Comparison of ENCODE assay signal across 19 mouse cellular contexts in genomic region chr6:121162616-121163015, GRCm38 (mm10). TPM values are rescaled to one million over a fixed set of nuclear protein-coding genes. Genes with fewer than 3 reads are reported as not detected.
DNase-seq lines count a peak whose midpoint lies in the region; ATAC-seq and TF ChIP-seq lines count a peak whose summit lies in the region.
"Had no signal": no experiment of that assay in that cellular context is flagged by ENCODE, and none has a peak within 500 bp of the region (broad histone marks: within the 10 kb centered on the region; RNA-seq: fewer than 3 reads in every experiment).

No protein-coding gene starts in this region.

- H3K36me3 ChIP-seq in liver, embryonic 16.5 days (ENCODE audit: control insufficient read depth, insufficient read depth), result no peaks in the 10 kb centered on the region
- H3K36me3 ChIP-seq in liver, postnatal 0 days (replicated peaks; ENCODE audit: insufficient read depth, low read length), result no peaks in the 10 kb centered on the region
- H3K36me3 ChIP-seq in lung, embryonic 16.5 days (ENCODE audit: control insufficient read depth, insufficient read depth, low read length), result no peaks in the 10 kb centered on the region
- H3K36me3 ChIP-seq: embryonic facial prominence, embryonic 10.5 days; embryonic facial prominence, embryonic 12.5 days; forebrain, embryonic 15.5 days had no signal

- TF ChIP-seq CTCF in liver, postnatal 0 days (IDR thresholded peaks at IDR 0.05; ENCODE audit: low read depth), result no peak
- no peak for TF ChIP-seq CTCF in lung, adult 2 months (IDR thresholded peaks at IDR 0.05; ENCODE audit: insufficient read depth, low read length)

- ATAC-seq in liver, embryonic 16.5 days (ENCODE audit: low read depth), result peak; percentile 17; the same call in 1 of the 2 replicates
- ATAC-seq in liver, postnatal 0 days, result no peak
- peak; percentile 26; the same call in 1 of the 2 replicates for ATAC-seq in lung, embryonic 16.5 days (ENCODE audit: low read depth)
- ATAC-seq: forebrain, embryonic 13.5 days; forebrain, embryonic 15.5 days had no signal

- H3K4me2 ChIP-seq in liver, embryonic 16.5 days (ENCODE audit: low read depth, low read length), result no peak overlapping the region
- H3K4me2 ChIP-seq in liver, postnatal 0 days (ENCODE audit: low read depth, low read length), result no peak overlapping the region
- H3K4me2 ChIP-seq in lung, embryonic 16.5 days (ENCODE audit: low read depth, low read length), result no peak overlapping the region
- H3K4me2 ChIP-seq: embryonic facial prominence, embryonic 12.5 days; forebrain, embryonic 13.5 days; forebrain, embryonic 15.5 days had no signal

- H3K9ac ChIP-seq in liver, embryonic 16.5 days (ENCODE audit: low read depth, low read length), result no peak overlapping the region
- H3K9ac ChIP-seq in liver, postnatal 0 days (replicated peaks), result no peak overlapping the region
- H3K9ac ChIP-seq in lung, embryonic 16.5 days (ENCODE audit: low read length), result no peak overlapping the region
- H3K9ac ChIP-seq: embryonic facial prominence, embryonic 12.5 days; forebrain, embryonic 13.5 days; forebrain, embryonic 15.5 days had no signal

- H3K27me3 ChIP-seq in liver, embryonic 16.5 days (ENCODE audit: control insufficient read depth, insufficient read depth, low read depth, low read length), result no peaks in the 10 kb centered on the region
- H3K27me3 ChIP-seq in liver, postnatal 0 days (ENCODE audit: insufficient read depth, low read length), result no peaks in the 10 kb centered on the region
- peaks cover 4% of the 10 kb centered on the region; the same call in 1 of the 2 replicates for H3K27me3 ChIP-seq in lung, embryonic 16.5 days (ENCODE audit: control insufficient read depth, insufficient read depth, low read depth, low read length)
- H3K27me3 ChIP-seq: embryonic facial prominence, embryonic 12.5 days; forebrain, embryonic 13.5 days; forebrain, embryonic 15.5 days had no signal

- no peak overlapping the region for H3K27ac ChIP-seq in liver, embryonic 16.5 days (ENCODE audit: low read length)
- H3K27ac ChIP-seq in liver, postnatal 0 days (ENCODE audit: low read depth), result no peak overlapping the region
- no peak overlapping the region for H3K27ac ChIP-seq in lung, embryonic 16.5 days (ENCODE audit: low read length)
- H3K27ac ChIP-seq: embryonic facial prominence, embryonic 10.5 days; embryonic facial prominence, embryonic 12.5 days; forebrain, embryonic 13.5 days; forebrain, embryonic 15.5 days had no signal

- no peak overlapping the region for H3K4me3 ChIP-seq in liver, embryonic 16.5 days (ENCODE audit: low read depth, low read length)
- no peak overlapping the region for H3K4me3 ChIP-seq in liver, postnatal 0 days (ENCODE audit: low read depth, low read length)
- H3K4me3 ChIP-seq in lung, embryonic 16.5 days (ENCODE audit: low read length), result no peak overlapping the region
- no peak overlapping the region for H3K4me3 ChIP-seq in lung, adult 2 months (replicated peaks; ENCODE audit: extremely low read depth, low read depth, low read length)
- H3K4me3 ChIP-seq: embryonic facial prominence, embryonic 10.5 days; embryonic facial prominence, embryonic 12.5 days; forebrain, embryonic 13.5 days; forebrain, embryonic 15.5 days had no signal

- no peak for TF ChIP-seq EP300 in liver, postnatal 0 days (IDR thresholded peaks at IDR 0.05; ENCODE audit: low read depth)

- no peak for TF ChIP-seq POLR2A in lung, adult 2 months (IDR thresholded peaks at IDR 0.05; ENCODE audit: borderline replicate concordance, extremely low read depth, low read depth, low read length)

- 56% methylated on average over 12 of the region's 12 CpGs for WGBS in liver, embryonic 16.5 days (ENCODE audit: insufficient replicate concordance)
- WGBS in liver, postnatal 0 days (ENCODE audit: insufficient replicate concordance), result 60% methylated on average over 12 of the region's 12 CpGs
- 47% methylated on average over 12 of the region's 12 CpGs for WGBS in lung, embryonic 16.5 days
- WGBS in lung, adult 2 months, result 63% methylated on average over 12 of the region's 12 CpGs

- peaks cover 10% of the 10 kb centered on the region for H3K4me1 ChIP-seq in liver, embryonic 16.5 days (ENCODE audit: control insufficient read depth, low read depth, low read length)
- H3K4me1 ChIP-seq in liver, postnatal 0 days (ENCODE audit: insufficient read depth), result peaks cover 26% of the 10 kb centered on the region
- peaks cover 8% of the 10 kb centered on the region; the same call in 1 of the 2 replicates for H3K4me1 ChIP-seq in lung, embryonic 16.5 days (replicated peaks; ENCODE audit: control insufficient read depth, insufficient read depth, low read length)
- no peaks in the 10 kb centered on the region for H3K4me1 ChIP-seq in lung, adult 2 months (ENCODE audit: control insufficient read depth, insufficient read depth, low read length)
- H3K4me1 ChIP-seq: forebrain, embryonic 13.5 days; forebrain, embryonic 15.5 days had no signal

- H3K9me3 ChIP-seq in liver, embryonic 16.5 days (replicated peaks; ENCODE audit: control insufficient read depth, low read length), result no peaks in the 10 kb centered on the region
- no peaks in the 10 kb centered on the region for H3K9me3 ChIP-seq in liver, postnatal 0 days (ENCODE audit: low read length)
- no peaks in the 10 kb centered on the region for H3K9me3 ChIP-seq in lung, embryonic 16.5 days (ENCODE audit: control insufficient read depth, low read length)
- H3K9me3 ChIP-seq: embryonic facial prominence, embryonic 10.5 days; embryonic facial prominence, embryonic 12.5 days; forebrain, embryonic 13.5 days; forebrain, embryonic 15.5 days had no signal

- DNase-seq in liver, postnatal 0 days, result no peak
- no peak for DNase-seq in lung, postnatal 4 days
- DNase-seq in lung, postnatal 25 days (ENCODE audit: low spot score), result peak; percentile 35
- DNase-seq in lung, adult 2 months, result no peak
- DNase-seq in cerebellum, adult 18-20 months, result no peak
- DNase-seq: adrenal gland, adult 2 months; adrenal gland, postnatal 10 days; adrenal gland, postnatal 25 days; cerebellum, adult 11 months; cerebellum, adult 2 months; cerebellum, adult 9-10 months; cerebellum, postnatal 10 days; cerebellum, postnatal 25 days had no signal

RNA-seq across cellular contexts. Expression of gene Pex26, which starts 20.9 kb away (rescaled TPM):
- polyA plus RNA-seq in liver, embryonic 16.5 days (2015; fragmentation: Nextera tagmentation; extraction: Ambion mirVana), result 5.7 and 7.8 TPM in 2 replicates
- polyA plus RNA-seq in liver, postnatal 0 days (2015; fragmentation: Nextera tagmentation; extraction: Ambion mirVana), result 3.9 and 4.2 TPM in 2 replicates
- polyA plus RNA-seq in lung, embryonic 16.5 days (2015; fragmentation: Nextera tagmentation; extraction: Ambion mirVana), result 15.6 and 17.6 TPM in 2 replicates
- 13.0 and 13.5 TPM in 2 replicates for polyA plus RNA-seq in lung, adult 2 months (2012; rRNA removed)

RNA-seq across cellular contexts. Expression of gene Mical3, which starts 31.8 kb away (rescaled TPM):
- 9.2 and 9.3 TPM in 2 replicates for polyA plus RNA-seq in liver, embryonic 16.5 days (2015; fragmentation: Nextera tagmentation; extraction: Ambion mirVana)
- polyA plus RNA-seq in liver, postnatal 0 days (2015; fragmentation: Nextera tagmentation; extraction: Ambion mirVana), result 4.0 and 4.5 TPM in 2 replicates
- polyA plus RNA-seq in lung, embryonic 16.5 days (2015; fragmentation: Nextera tagmentation; extraction: Ambion mirVana), result 15.9 and 18.0 TPM in 2 replicates
- polyA plus RNA-seq in lung, adult 2 months (2012; rRNA removed), result 17.8 and 24.3 TPM in 2 replicates

RNA-seq across cellular contexts. Expression of gene Tuba8, which starts 47.9 kb away (rescaled TPM):
- 5.3 and 6.2 TPM in 2 replicates for polyA plus RNA-seq in liver, embryonic 16.5 days (2015; fragmentation: Nextera tagmentation; extraction: Ambion mirVana)
- polyA plus RNA-seq in liver, postnatal 0 days (2015; fragmentation: Nextera tagmentation; extraction: Ambion mirVana), result 6.5 and 6.7 TPM in 2 replicates
- 16.9 and 19.9 TPM in 2 replicates for polyA plus RNA-seq in lung, embryonic 16.5 days (2015; fragmentation: Nextera tagmentation; extraction: Ambion mirVana)
- polyA plus RNA-seq in lung, adult 2 months (2012; rRNA removed), result 3.2 and 12.0 TPM in 2 replicates
- polyA plus RNA-seq: forebrain, embryonic 13.5 days had no signal
